Mouse (Mus musculus) liver, embryonic 12.5 days (tissue): ENCODE data around the gene Gm10518. TPM values are rescaled to one million over a fixed set of nuclear protein-coding genes. Genes with fewer than 3 reads are reported as not detected.

Source experiments
- ATAC-seq: fragments of 200-750 bp; cut with Nextera tagmentation; 2 replicates; pipeline ENCODE4 v1.8.0; 2017; ENCODE audit warnings: moderate number of reproducible peaks, mild to moderate bottlenecking, moderate library complexity
- H3K27ac ChIP-seq: fragments of 300-500 bp; sonication (generic); 2 replicates; pipeline ENCODE4 v1.5.1; 2016; ENCODE audit warnings: mild to moderate bottlenecking
- H3K27me3 ChIP-seq: fragments of 300-500 bp; sonication (generic); replicated peaks from 2 replicates; pipeline ENCODE4 v1.6.1; 2016; ENCODE audit warnings: mild to moderate bottlenecking, moderate library complexity
- H3K36me3 ChIP-seq: fragments of 300-500 bp; sonication (generic); 2 replicates; pipeline ENCODE4 v1.6.1; 2016; ENCODE audit warnings: mild to moderate bottlenecking, moderate library complexity
- H3K4me1 ChIP-seq: fragments of 300-500 bp; sonication (generic); 2 replicates; pipeline ENCODE4 v1.6.1; 2016
- H3K4me2 ChIP-seq: fragments of 300-500 bp; sonication (generic); 2 replicates; pipeline ENCODE4 v1.6.1; 2016; ENCODE audit warnings: mild to moderate bottlenecking, moderate library complexity
- H3K4me3 ChIP-seq: fragments of 300-500 bp; sonication (generic); 2 replicates; pipeline ENCODE4 v1.5.1; 2016; ENCODE audit warnings: mild to moderate bottlenecking, moderate library complexity
- H3K9ac ChIP-seq: fragments of 300-500 bp; sonication (generic); 2 replicates; pipeline ENCODE4 v1.6.1; 2016; ENCODE audit warnings: mild to moderate bottlenecking, moderate library complexity
- H3K9me3 ChIP-seq: fragments of 300-500 bp; sonication (generic); replicated peaks from 2 replicates; pipeline ENCODE4 v1.6.1; 2016; ENCODE audit warnings: mild to moderate bottlenecking, moderate library complexity
- WGBS: fragments of 180-500 bp; shearing (Covaris S2); methylation state at CpG from one replicate; pipeline ENCODE4 v1.1.7; 2016; ENCODE audit not compliant: insufficient replicate concordance; 5-methylcytosine and 5-hydroxymethylcytosine counted together
- polyA plus RNA-seq: library from polyadenylated mRNA; unstranded; fragments of >200 nt; fragmentation: Nextera tagmentation; extraction: Ambion mirVana; gene quantifications from 2 replicates; pipeline ENCODE4 v1.2.1, GENCODE M21; 2016

Gm10518 gene
- 0.45 and 0.61 TPM in 2 replicates for polyA plus RNA-seq

DNA sequence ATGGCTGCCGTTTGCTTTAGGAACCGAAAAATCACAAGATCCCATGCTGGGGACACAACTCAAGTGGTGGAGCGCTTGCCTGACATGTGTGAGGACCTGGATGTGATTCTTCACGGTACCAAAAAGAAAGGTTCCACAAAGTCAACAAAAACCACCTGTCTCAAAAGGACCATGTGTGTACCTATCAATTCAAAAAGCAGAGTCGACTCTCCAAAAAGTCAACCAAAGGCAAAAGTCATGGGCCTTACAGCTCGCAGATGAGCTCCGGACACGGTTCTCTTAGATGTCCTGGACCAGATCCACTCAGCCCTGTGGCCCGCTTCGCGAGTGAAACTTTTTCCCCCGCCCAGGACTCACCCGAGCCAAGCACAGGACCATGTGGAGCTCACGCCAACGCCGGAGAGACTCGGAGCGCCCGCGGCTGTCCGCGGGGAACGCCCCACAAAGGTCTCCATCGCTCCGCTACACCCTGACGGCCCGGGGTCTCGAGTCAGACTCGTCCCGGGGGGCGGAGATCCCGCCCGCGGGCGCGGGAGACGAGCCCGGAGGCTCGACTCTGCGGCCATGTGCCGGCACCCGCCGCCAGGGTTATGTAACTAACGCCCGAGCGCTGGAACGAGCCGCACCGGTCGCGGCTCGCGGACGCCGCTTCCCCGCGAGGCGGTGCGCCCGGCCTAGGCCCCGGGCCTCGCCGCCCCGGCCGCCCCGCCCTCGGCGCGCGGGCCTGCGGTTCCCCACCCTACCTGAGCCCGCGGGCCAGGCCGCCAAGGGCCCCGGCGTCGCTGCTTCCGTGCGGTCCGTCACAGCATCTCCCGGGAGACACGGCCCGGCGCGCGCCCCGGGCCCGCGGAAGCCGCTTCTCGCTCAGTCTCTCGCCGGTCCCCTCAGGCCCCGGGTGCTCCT lies at the start of gene Gm10518:
Gene Gm10518 (plus strand): TSS at position 767 of the 903 bp plus-strand sequence.
- Histone ChIP-seq H3K4me2 (peak within 1 kb of the TSS; percentile 86), H3K9ac (peak within 1 kb of the TSS; percentile 95), H3K4me3 (peak within 1 kb of the TSS; percentile 89), H3K36me3 (peaks cover 28% of the 10 kb centered on the region), H3K9me3 (no peaks in the 10 kb centered on the region), H3K27me3 (no peaks in the 10 kb centered on the region), H3K4me1 (peaks cover 71% of the 10 kb centered on the region), H3K27ac (peak within 1 kb of the TSS; percentile 100)
- peak; percentile 71 for ATAC-seq
- WGBS: 2% methylated on average over 89 of the region's 94 CpGs

DNA sequence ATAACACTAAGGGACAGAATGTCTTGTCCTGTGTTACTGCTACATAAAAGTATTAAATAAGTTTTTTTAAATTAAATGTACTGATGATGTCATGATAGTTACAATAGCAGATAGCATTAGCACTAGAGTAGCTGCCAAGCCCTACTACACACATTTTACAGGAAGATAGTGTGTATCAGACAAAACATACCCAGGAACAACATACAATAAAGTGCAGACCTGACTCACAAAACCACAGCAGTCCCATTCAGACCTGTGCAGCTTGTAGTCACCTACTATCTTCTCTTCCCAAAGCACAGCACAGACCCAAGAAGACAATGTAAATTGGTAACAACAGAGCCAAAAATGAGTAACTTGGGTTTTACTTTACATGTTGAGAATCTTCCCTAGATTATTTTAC lies 46.7 kb upstream of the Gm10518 start:
- Histone ChIP-seq H3K4me1 (no peaks in the 10 kb centered on the region), H3K4me3 (no peak overlapping the region), H3K9ac (no peak overlapping the region), H3K36me3 (peaks cover 88% of the 10 kb centered on the region), H3K27ac (no peak overlapping the region), H3K4me2 (no peak overlapping the region), H3K9me3 (no peaks in the 10 kb centered on the region), H3K27me3 (no peaks in the 10 kb centered on the region)
- ATAC-seq: no peak

- no peak overlapping the region for H3K4me2 ChIP-seq
- no peaks in the 10 kb centered on the region for H3K9me3 ChIP-seq
- H3K4me1 ChIP-seq: no peaks in the 10 kb centered on the region
- H3K27ac ChIP-seq: no peak overlapping the region
- peaks cover 91% of the 10 kb centered on the region for H3K36me3 ChIP-seq
- WGBS: 75% methylated on average over 5 of the region's 5 CpGs
- H3K9ac ChIP-seq: no peak overlapping the region
- no peaks in the 10 kb centered on the region for H3K27me3 ChIP-seq
- no peak for ATAC-seq
- no peak overlapping the region for H3K4me3 ChIP-seq
Measured at GRCm38 (mm10) chr1:179760086-179760485, 43.1 kb upstream of the Gm10518 start.

DNA sequence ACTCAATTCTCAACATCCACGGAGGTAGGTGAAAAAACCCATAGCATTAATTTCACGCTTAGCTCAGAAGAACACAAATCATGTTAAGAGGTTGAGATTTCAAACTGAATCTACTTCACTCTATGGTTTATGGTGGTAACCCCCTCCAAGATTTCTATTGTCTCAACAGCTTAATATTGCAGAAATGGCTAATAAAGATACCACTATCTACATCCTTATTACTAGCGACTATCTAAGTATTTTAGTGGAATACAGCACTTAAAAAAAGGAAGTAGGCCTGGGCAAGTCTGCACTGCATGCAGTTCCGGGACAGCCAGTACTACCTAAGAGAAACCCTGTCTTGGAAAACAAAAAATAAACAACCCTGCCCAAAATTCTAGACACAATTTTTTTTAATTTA lies 42.6 kb upstream of the Gm10518 start:
- Histone ChIP-seq H3K27me3 (no peaks in the 10 kb centered on the region), H3K9ac (no peak overlapping the region), H3K36me3 (peaks cover 91% of the 10 kb centered on the region), H3K27ac (no peak overlapping the region), H3K4me3 (no peak overlapping the region), H3K4me1 (no peaks in the 10 kb centered on the region), H3K9me3 (no peaks in the 10 kb centered on the region), H3K4me2 (no peak overlapping the region)
- no peak for ATAC-seq
- 86% methylated on average over 4 of the region's 4 CpGs for WGBS

- Histone ChIP-seq H3K4me2 (no peak overlapping the region), H3K4me1 (no peaks in the 10 kb centered on the region), H3K9me3 (no peaks in the 10 kb centered on the region), H3K4me3 (no peak overlapping the region), H3K36me3 (peaks cover 95% of the 10 kb centered on the region), H3K27ac (no peak overlapping the region), H3K27me3 (no peaks in the 10 kb centered on the region), H3K9ac (no peak overlapping the region)
- ATAC-seq: no peak
- WGBS: 91% methylated on average over 8 of the region's 8 CpGs
Measured at GRCm38 (mm10) chr1:179776831-179777230, 26.3 kb upstream of the Gm10518 start.

DNA sequence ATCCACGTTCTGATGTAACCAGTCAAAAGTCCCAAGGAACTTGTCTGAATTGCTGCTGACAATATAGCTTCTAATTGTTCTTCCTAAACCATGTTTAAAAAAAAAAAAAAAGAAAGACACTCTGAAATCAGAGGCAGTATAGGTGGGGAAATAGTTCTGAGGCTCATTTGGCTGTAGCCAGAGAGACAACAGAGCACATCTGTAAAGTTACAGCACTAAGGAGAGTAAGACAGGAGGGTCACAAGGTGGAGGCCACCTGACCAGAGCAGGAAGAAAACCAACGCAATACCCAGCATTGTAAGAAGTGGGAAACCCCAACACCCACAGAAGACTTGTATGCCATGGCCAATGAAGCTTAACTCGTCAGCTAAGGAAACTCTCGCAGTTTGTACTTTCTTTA lies 19.1 kb upstream of the Gm10518 start:
- H3K4me2 ChIP-seq: no peak overlapping the region
- 84% methylated on average over 4 of the region's 4 CpGs for WGBS
- peaks cover 95% of the 10 kb centered on the region for H3K36me3 ChIP-seq
- H3K9ac ChIP-seq: no peak overlapping the region
- H3K27ac ChIP-seq: no peak overlapping the region
- no peak for ATAC-seq
- H3K27me3 ChIP-seq: no peaks in the 10 kb centered on the region
- no peaks in the 10 kb centered on the region for H3K4me1 ChIP-seq
- H3K4me3 ChIP-seq: no peak overlapping the region
- no peaks in the 10 kb centered on the region for H3K9me3 ChIP-seq

- no peak for ATAC-seq
- Histone ChIP-seq H3K9me3 (no peaks in the 10 kb centered on the region), H3K4me3 (no peak overlapping the region), H3K27me3 (no peaks in the 10 kb centered on the region), H3K4me2 (no peak overlapping the region), H3K9ac (no peak overlapping the region), H3K4me1 (no peaks in the 10 kb centered on the region), H3K36me3 (peaks cover 95% of the 10 kb centered on the region), H3K27ac (no peak overlapping the region)
- WGBS: 79% methylated on average over 5 of the region's 5 CpGs
Measured at GRCm38 (mm10) chr1:179785502-179785901, 17.7 kb upstream of the Gm10518 start.

DNA sequence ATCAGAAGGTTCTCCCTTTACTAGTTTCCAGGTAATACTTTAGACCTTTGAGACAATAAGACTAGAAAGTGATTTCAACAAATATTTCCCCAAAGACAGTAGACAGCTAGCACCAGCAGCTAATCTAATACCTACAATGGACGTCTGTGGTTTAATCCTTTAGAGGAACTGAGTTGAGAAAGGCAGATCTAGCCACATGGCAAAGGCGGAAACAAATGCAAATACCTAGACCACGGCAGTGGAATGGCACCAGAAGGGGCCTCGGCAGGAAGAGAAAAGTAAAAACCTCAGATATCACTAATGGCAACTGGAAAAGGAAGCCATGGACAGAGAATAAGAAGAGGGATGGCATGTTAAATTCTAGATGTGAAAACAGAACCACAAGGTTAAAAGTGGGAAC lies 15.9 kb upstream of the Gm10518 start:
- H3K27ac ChIP-seq: no peak overlapping the region
- H3K4me2 ChIP-seq: no peak overlapping the region
- H3K27me3 ChIP-seq: no peaks in the 10 kb centered on the region
- ATAC-seq: no peak
- 51% methylated on average over 4 of the region's 4 CpGs for WGBS
- no peak overlapping the region for H3K9ac ChIP-seq
- H3K36me3 ChIP-seq: peaks cover 98% of the 10 kb centered on the region
- H3K9me3 ChIP-seq: no peaks in the 10 kb centered on the region
- H3K4me3 ChIP-seq: no peak overlapping the region
- peaks cover 3% of the 10 kb centered on the region; the same call in 1 of the 2 replicates for H3K4me1 ChIP-seq

GRCm38 (mm10) chr1:179798794-179799193 lies 4.4 kb upstream of the Gm10518 start:
- H3K4me3 ChIP-seq: no peak overlapping the region
- H3K36me3 ChIP-seq: peaks cover 64% of the 10 kb centered on the region
- ATAC-seq: no peak

DNA sequence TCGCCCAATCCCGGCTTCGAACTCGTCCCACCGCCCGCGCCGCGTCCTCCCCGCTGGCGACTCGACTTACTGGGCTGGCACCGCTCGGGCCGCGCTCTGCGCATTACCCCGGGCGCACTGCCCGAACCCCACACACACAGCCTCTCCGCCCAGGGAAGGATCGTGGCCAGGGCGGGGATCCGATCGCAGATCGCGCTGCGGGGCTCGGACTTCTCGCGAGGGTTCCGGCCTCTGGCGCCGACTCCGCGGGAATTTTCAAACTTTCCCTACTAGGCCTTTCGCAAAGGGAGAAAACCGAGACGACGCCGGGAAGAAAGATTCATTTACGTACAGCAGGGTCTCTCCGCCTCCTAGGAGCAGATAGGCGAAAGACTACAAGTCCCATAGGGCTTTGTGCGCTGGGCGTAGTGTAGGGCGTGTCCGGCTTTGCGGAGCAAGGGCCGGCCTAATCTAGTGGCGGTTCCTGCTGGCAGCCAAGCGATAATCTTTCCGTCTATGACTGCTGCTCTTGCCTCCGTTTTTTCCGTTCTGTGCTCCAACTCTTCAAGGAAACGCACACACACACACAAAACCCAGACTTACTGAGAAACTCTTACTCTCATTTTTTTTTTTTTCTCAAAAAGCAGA lies 450 bp downstream of the Gm10518 start, which contains the start of gene Ahctf1:
Gene Ahctf1 (minus strand): TSS at position 168 of the 627 bp plus-strand sequence.
- under 1% methylated on average over 55 of the region's 56 CpGs for WGBS
- H3K27me3 ChIP-seq: no peaks in the 10 kb centered on the region
- peak within 1 kb of the TSS; percentile 89 for H3K4me3 ChIP-seq
- peaks cover 78% of the 10 kb centered on the region for H3K4me1 ChIP-seq
- peak within 1 kb of the TSS; percentile 100 for H3K27ac ChIP-seq
- H3K36me3 ChIP-seq: peaks cover 21% of the 10 kb centered on the region
- peak within 1 kb of the TSS; percentile 86 for H3K4me2 ChIP-seq
- H3K9ac ChIP-seq: peak within 1 kb of the TSS; percentile 95
- no peaks in the 10 kb centered on the region for H3K9me3 ChIP-seq
- ATAC-seq: peak; percentile 94

More at GRCm38 (mm10) chr1:179798794-179799193, 4.4 kb upstream of the Gm10518 start:
- no peak overlapping the region for H3K9ac ChIP-seq
- H3K27me3 ChIP-seq: no peaks in the 10 kb centered on the region
- H3K27ac ChIP-seq: no peak overlapping the region
- H3K9me3 ChIP-seq: no peaks in the 10 kb centered on the region
- peaks cover 32% of the 10 kb centered on the region for H3K4me1 ChIP-seq
- H3K4me2 ChIP-seq: no peak overlapping the region

- Histone ChIP-seq H3K27ac (peak overlapping the region; percentile 100), H3K27me3 (no peaks in the 10 kb centered on the region), H3K4me2 (peak overlapping the region; percentile 86), H3K9me3 (no peaks in the 10 kb centered on the region), H3K4me3 (peak overlapping the region; percentile 89), H3K36me3 (peaks cover 14% of the 10 kb centered on the region; the same call in 1 of the 2 replicates), H3K4me1 (peaks cover 80% of the 10 kb centered on the region), H3K9ac (peak overlapping the region; percentile 95)
- WGBS: 10% methylated on average over 11 of the region's 11 CpGs
- no peak for ATAC-seq
Measured at GRCm38 (mm10) chr1:179804140-179804881, 1.1 kb downstream of the Gm10518 start.
